In the genomic region with DNA sequence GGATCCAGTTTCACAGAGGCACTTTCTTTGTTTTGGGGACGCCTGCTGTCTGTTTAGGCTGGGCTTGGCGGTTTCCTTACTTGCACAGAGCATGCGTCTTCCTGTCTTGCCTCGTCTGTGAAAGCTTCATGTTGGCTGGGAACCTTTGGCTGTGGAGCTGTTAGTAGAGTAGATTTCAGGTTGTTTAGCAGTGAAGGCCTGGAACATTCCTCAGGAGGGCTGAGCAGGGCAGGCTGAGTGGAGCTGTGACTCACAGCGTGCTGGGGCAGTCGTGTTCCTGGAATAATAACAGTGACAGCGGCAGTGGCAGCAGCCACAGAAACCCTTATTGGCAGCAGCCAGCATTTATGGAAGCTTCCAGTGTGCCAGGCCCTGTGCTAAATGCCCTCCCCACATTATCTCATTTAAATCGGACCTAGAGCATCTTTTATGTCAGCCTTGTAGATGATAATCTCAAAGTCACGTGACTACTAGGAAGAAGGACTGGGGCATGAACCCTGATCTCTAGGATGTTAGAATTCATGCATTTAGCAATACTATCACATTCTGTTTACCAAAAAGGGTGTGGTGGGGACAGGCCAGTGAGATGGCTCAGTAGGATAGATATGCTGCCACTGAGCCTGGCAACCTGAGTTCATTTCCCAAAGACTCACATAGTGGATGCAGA, we compare ENCODE assay signal across 10 mouse cellular contexts. TPM values are rescaled to one million over a fixed set of nuclear protein-coding genes. Genes with fewer than 3 reads are reported as not detected.
A peak's percentile ranks its signal among the peaks of the same experiment; 100 is the strongest.
DNase-seq lines count a peak whose midpoint lies in the region; ATAC-seq lines count a peak whose summit lies in the region.
"Had no signal": no experiment of that assay in that cellular context is flagged by ENCODE, and none has a peak within 500 bp of the region (broad histone marks: within the 10 kb centered on the region; RNA-seq: fewer than 3 reads in every experiment).

No protein-coding gene starts in this region.

- H3K4me1 ChIP-seq in heart, embryonic 11.5 days (ENCODE audit: control insufficient read depth, insufficient read depth, low read length), result peaks cover 7% of the 10 kb centered on the region
- H3K4me1 ChIP-seq: lung, embryonic 15.5 days; stomach, embryonic 15.5 days had no signal

- H3K36me3 ChIP-seq in heart, embryonic 11.5 days (ENCODE audit: control insufficient read depth, insufficient read depth, low read length), result no peaks in the 10 kb centered on the region
- H3K36me3 ChIP-seq: lung, embryonic 15.5 days; stomach, embryonic 15.5 days had no signal

- no peak for ATAC-seq in heart, embryonic 11.5 days (replicated peaks; ENCODE audit: insufficient number of reproducible peaks, low FRiP score, low TSS enrichment)

- peak; percentile 14 for DNase-seq in layer of hippocampus, adult 11-12 months (ENCODE audit: low spot score)
- DNase-seq in layer of hippocampus, adult 9-10 months (ENCODE audit: low spot score), result no peak
- DNase-seq in adrenal gland, postnatal 36 days, result peak; percentile 57 to 70
- DNase-seq in lung, postnatal 25 days (ENCODE audit: low spot score), result peak; percentile 33
- DNase-seq in yolk sac, embryonic 10.5 days (ENCODE audit: low spot score), result no peak
- no peak for DNase-seq in left cerebral cortex, postnatal 4 days
- DNase-seq in T-cell, adult 2 months (ENCODE audit: low spot score), result no peak

- peak overlapping the region; percentile 43; the same call in 1 of the 2 replicates for H3K27ac ChIP-seq in heart, embryonic 11.5 days (ENCODE audit: low read depth, low read length)
- H3K27ac ChIP-seq: lung, embryonic 15.5 days; stomach, embryonic 15.5 days had no signal

- WGBS in heart, embryonic 11.5 days (ENCODE audit: insufficient replicate concordance), result 47% methylated on average over 9 of the region's 9 CpGs

- no peaks in the 10 kb centered on the region for H3K27me3 ChIP-seq in heart, embryonic 11.5 days (ENCODE audit: control insufficient read depth, insufficient read depth, low read length)
- H3K27me3 ChIP-seq: lung, embryonic 15.5 days; stomach, embryonic 15.5 days had no signal

- no peak overlapping the region for H3K4me2 ChIP-seq in heart, embryonic 11.5 days
- H3K4me2 ChIP-seq: lung, embryonic 15.5 days; stomach, embryonic 15.5 days had no signal

- intact Hi-C loops in left cerebral cortex, postnatal 4 days (cut with DNase I), result no loop called here

- H3K9ac ChIP-seq in heart, embryonic 11.5 days (ENCODE audit: low read depth, low read length), result peak overlapping the region; percentile 35; the same call in 1 of the 2 replicates
- H3K9ac ChIP-seq: lung, embryonic 15.5 days; stomach, embryonic 15.5 days had no signal

- H3K9me3 ChIP-seq in heart, embryonic 11.5 days (replicated peaks; ENCODE audit: control insufficient read depth, low read length), result no peaks in the 10 kb centered on the region
- H3K9me3 ChIP-seq: lung, embryonic 15.5 days; stomach, embryonic 15.5 days had no signal

- H3K4me3 ChIP-seq in heart, embryonic 11.5 days (ENCODE audit: low read depth, low read length), result no peak overlapping the region
- H3K4me3 ChIP-seq: lung, embryonic 15.5 days; stomach, embryonic 15.5 days had no signal

RNA-seq across cellular contexts. Expression of a gene that starts 41.5 kb away (rescaled TPM):
- 10 to 100 TPM in 1 of 2 experiments, 1 to 10 TPM in 1; 9.4 to 10.2 TPM for total RNA-seq in adrenal gland, postnatal 36 days (2021)
- polyA plus RNA-seq in heart, embryonic 11.5 days (2014; fragmentation: Nextera tagmentation; extraction: Ambion mirVana), result 18.9 and 24.4 TPM in 2 replicates
- total RNA-seq in left cerebral cortex, postnatal 4 days (2021), result 1 to 10 TPM; 1.1 to 2.0 TPM

Comparison
In these comparisons a context has a peak if more than half of its experiments do, and no peak if none do; other contexts are left out.
1. DNase-seq: peak in layer of hippocampus, adult 11-12 months (single experiment), adrenal gland, postnatal 36 days (2 of 2) and lung, postnatal 25 days (single experiment); none in layer of hippocampus, adult 9-10 months (single experiment), yolk sac, embryonic 10.5 days (single experiment), left cerebral cortex, postnatal 4 days (single experiment) and T-cell, adult 2 months (single experiment).